Mouse (Mus musculus) erythroblast, embryonic 14.5 days (primary cell): ENCODE results near the gene Tiam1.

Source experiments
- GATA1 ChIP-seq: IDR thresholded peaks from 2 replicates; pipeline ENCODE4 v1.6.1; 2012; ENCODE audit warnings: low read length, inconsistent platforms, mixed read lengths
- TAL1 ChIP-seq: IDR thresholded peaks from 3 replicates; pipeline ENCODE4 v1.6.1; 2012; ENCODE audit warnings: low read length, inconsistent platforms, mixed read lengths

- TF ChIP-seq TAL1 (no peak), GATA1 (no peak)
Measured at GRCm38 (mm10) chr16:89902578-89903304, 240.8 kb downstream of the Tiam1 start.
